Mouse (Mus musculus) E14TG2a.4 (cell line): ENCODE data around the gene Ssr1.

ENCODE experiments used
- H3K27me3 ChIP-seq: 2 replicates; pipeline ENCODE4 v1.6.1; 2014; ENCODE audit warnings: low read length, control low read depth; ENCODE audit not compliant: insufficient read depth
- H3K36me3 ChIP-seq: 2 replicates; pipeline ENCODE4 v1.6.1; 2014; ENCODE audit warnings: low read length, control low read depth; ENCODE audit not compliant: insufficient read depth
- H3K4me1 ChIP-seq: replicated peaks from 2 replicates; pipeline ENCODE4 v1.6.1; 2014; ENCODE audit warnings: low read depth, low read length, control low read depth
- H3K4me3 ChIP-seq: replicated peaks from 2 replicates; pipeline ENCODE4 v1.5.1; 2014; ENCODE audit warnings: mild to moderate bottlenecking, low read length
- H3K9me3 ChIP-seq: 2 replicates; pipeline ENCODE4 v1.6.1; 2014; ENCODE audit warnings: low read length, control low read depth
- CTCF ChIP-seq: conservative IDR thresholded peaks from 2 replicates; pipeline ENCODE4 v1.5.1; 2014; ENCODE audit warnings: low read length
- NANOG ChIP-seq: IDR thresholded peaks from 2 replicates; pipeline ENCODE4 v1.6.1; 2014; ENCODE audit warnings: borderline replicate concordance, low read length, mixed read lengths
- POU5F1 ChIP-seq: IDR thresholded peaks from 2 replicates; pipeline ENCODE4 v1.6.1; 2014; ENCODE audit warnings: low read length, borderline replicate concordance

Ssr1 gene

DNA sequence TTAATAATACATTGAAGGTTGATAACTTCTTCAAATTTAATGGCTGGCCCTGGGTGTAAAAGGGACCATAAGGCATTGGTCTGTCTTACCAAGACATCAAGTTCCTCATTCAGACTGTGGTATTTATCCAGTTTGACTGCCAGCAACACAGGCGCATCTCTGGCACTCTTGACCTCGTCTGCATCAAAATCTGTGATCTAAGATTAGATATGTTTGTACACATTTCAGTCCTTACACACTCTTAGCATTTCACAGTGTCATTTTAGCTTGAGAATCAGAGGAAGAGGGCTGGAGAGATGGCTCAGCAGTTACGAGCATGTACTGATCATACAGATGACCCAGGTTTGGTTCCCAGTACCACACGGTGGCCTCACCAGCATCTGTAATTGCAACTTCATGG is 21.6 kb upstream of the Ssr1 start:
- H3K4me3 ChIP-seq: no peak overlapping the region
- H3K9me3 ChIP-seq: peaks cover 5% of the 10 kb centered on the region; the same call in 1 of the 2 replicates
- TF ChIP-seq POU5F1 (no peak), NANOG (no peak), CTCF (no peak)
- peaks cover 11% of the 10 kb centered on the region for H3K4me1 ChIP-seq
- no peaks in the 10 kb centered on the region for H3K36me3 ChIP-seq
- no peaks in the 10 kb centered on the region for H3K27me3 ChIP-seq

GRCm38 (mm10) chr13:38012436-38012835 is 18.4 kb upstream of the Ssr1 start:
- TF ChIP-seq NANOG (no peak), CTCF (no peak), POU5F1 (no peak)
- H3K9me3 ChIP-seq: peaks cover 9% of the 10 kb centered on the region
- H3K27me3 ChIP-seq: no peaks in the 10 kb centered on the region
- no peak overlapping the region for H3K4me3 ChIP-seq
- H3K36me3 ChIP-seq: no peaks in the 10 kb centered on the region
- peaks cover 11% of the 10 kb centered on the region for H3K4me1 ChIP-seq

GRCm38 (mm10) chr13:38010444-38010910 is 16.5 kb upstream of the Ssr1 start:
- Histone ChIP-seq H3K27me3 (no peaks in the 10 kb centered on the region), H3K9me3 (peaks cover 9% of the 10 kb centered on the region), H3K36me3 (no peaks in the 10 kb centered on the region), H3K4me1 (peaks cover 11% of the 10 kb centered on the region), H3K4me3 (no peak overlapping the region)
- TF ChIP-seq NANOG (no peak), CTCF (no peak), POU5F1 (no peak)

DNA sequence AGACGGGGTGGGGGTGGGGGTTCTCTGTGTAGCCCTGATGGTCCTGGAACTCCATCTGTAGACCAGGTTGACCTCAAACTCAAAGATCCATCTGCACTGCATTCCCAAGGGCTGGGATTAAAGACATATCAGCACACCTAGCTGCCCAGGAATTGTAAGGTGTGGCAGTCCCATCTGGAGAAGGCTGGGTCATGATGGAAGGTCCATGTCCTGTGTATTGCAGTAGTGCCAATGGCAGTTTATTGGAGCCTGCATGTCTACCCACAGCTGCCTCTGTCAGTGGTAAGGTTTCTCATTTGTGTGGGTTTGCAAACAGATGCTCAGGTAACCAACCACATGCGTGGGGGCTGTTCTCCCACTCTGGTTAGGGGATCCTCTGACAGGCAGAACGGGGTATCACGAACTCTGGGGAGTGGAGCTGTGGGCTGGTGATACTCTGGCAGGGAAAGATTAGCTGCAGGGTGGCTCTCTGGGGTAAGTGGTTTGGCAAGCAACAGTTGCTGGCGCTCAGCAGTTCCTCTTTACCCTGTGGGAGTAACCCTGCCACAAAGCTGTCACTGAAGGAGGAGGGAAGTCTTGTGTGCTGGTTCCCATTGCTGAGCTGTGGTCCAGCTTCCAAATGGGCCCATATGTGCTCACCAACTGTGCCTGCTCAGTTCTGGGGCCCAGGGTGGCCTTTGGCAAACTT is 15.8 kb upstream of the Ssr1 start:
- H3K27me3 ChIP-seq: no peaks in the 10 kb centered on the region
- no peak for TF ChIP-seq NANOG
- no peak for TF ChIP-seq CTCF
- no peak overlapping the region for H3K4me3 ChIP-seq
- no peaks in the 10 kb centered on the region for H3K36me3 ChIP-seq
- H3K9me3 ChIP-seq: peaks cover 9% of the 10 kb centered on the region
- H3K4me1 ChIP-seq: peaks cover 11% of the 10 kb centered on the region

DNA sequence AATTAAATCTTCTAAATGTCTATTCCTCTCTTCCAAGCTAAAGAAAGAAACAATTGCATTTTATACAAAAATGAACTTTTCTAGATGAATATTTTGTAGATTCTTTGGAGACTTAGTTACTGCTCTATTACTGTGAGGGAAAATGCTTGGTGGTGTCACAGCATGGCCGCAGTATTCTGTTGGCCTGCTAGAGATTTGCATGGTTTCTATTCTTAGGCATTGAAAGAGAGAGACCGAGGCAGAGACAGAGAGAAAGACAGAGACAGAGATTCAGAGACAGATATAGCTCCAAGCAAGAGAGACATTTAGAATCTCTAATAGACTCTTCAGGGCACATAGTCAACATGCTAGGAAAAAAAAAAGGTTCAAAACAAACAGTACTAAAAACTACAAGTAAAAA is 14.0 kb upstream of the Ssr1 start:
- Histone ChIP-seq H3K27me3 (peaks cover 3% of the 10 kb centered on the region; the same call in 1 of the 2 replicates), H3K9me3 (peaks cover 9% of the 10 kb centered on the region), H3K4me1 (peaks cover 11% of the 10 kb centered on the region), H3K4me3 (no peak overlapping the region), H3K36me3 (no peaks in the 10 kb centered on the region)
- TF ChIP-seq POU5F1: no peak
- TF ChIP-seq CTCF: no peak
- TF ChIP-seq NANOG: no peak

DNA sequence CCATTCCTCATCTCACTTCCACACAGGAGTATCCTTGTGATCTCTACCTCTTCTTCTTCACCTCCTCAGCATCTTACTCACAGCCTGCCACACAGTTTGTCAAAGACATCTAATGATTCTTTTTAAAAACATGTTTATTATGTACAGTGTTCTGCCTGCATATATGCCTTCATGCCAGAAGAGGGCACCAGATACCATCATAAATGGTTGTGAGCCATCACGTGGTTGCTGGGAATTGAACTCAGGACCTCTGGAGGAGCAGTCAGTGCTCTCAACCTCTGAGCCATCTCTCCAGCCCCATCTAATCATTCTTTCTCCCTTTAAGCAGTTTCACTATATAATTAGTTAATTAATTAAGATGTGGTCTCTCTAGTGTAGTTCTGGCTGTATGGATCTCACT is 8.4 kb upstream of the Ssr1 start:
- Histone ChIP-seq H3K4me1 (0 out of 2 replicates have a peak, but pooled peaks cover 4% of the 10 kb centered on the region), H3K27me3 (peaks cover 15% of the 10 kb centered on the region), H3K9me3 (no peaks in the 10 kb centered on the region), H3K36me3 (no peaks in the 10 kb centered on the region), H3K4me3 (no peak overlapping the region)
- peak; percentile 43 for TF ChIP-seq CTCF
- no peak for TF ChIP-seq NANOG

- TF ChIP-seq NANOG: no peak
- no peak for TF ChIP-seq POU5F1
- no peak for TF ChIP-seq CTCF
- Histone ChIP-seq H3K4me1 (peaks cover 6% of the 10 kb centered on the region), H3K36me3 (no peaks in the 10 kb centered on the region), H3K9me3 (no peaks in the 10 kb centered on the region), H3K27me3 (peaks cover 20% of the 10 kb centered on the region), H3K4me3 (no peak overlapping the region)
Measured at GRCm38 (mm10) chr13:37999713-38000112, 5.7 kb upstream of the Ssr1 start.

GRCm38 (mm10) chr13:37994405-37994749 is 360 bp upstream of the Ssr1 start:
- Histone ChIP-seq H3K36me3 (peaks cover 27% of the 10 kb centered on the region), H3K4me3 (peak overlapping the region; percentile 49; the same call in 1 of the 2 replicates), H3K27me3 (peaks cover 8% of the 10 kb centered on the region; the same call in 1 of the 2 replicates), H3K9me3 (no peaks in the 10 kb centered on the region), H3K4me1 (peaks cover 20% of the 10 kb centered on the region)
- no peak for TF ChIP-seq POU5F1
- TF ChIP-seq CTCF: no peak
- no peak for TF ChIP-seq NANOG

- Histone ChIP-seq H3K27me3 (peaks cover 7% of the 10 kb centered on the region; the same call in 1 of the 2 replicates), H3K9me3 (no peaks in the 10 kb centered on the region), H3K4me1 (peaks cover 20% of the 10 kb centered on the region), H3K36me3 (peaks cover 38% of the 10 kb centered on the region), H3K4me3 (peak overlapping the region; percentile 96)
- TF ChIP-seq POU5F1 (no peak), CTCF (no peak), NANOG (no peak)
Measured at GRCm38 (mm10) chr13:37993376-37993703, 677 bp downstream of the Ssr1 start.
